Mouse (Mus musculus) gonadal fat pad, adult 2 months (tissue): Measurements from ENCODE around the gene Dync1i1. TPM values are rescaled to one million over a fixed set of nuclear protein-coding genes. Genes with fewer than 3 reads are reported as not detected.

ENCODE experiments used
- DNase-seq: peaks from one replicate; pipeline ENCODE4 v3.0.0-alpha.2; 2012; ENCODE audit warnings: low read depth
- polyA plus RNA-seq: library from polyadenylated mRNA; depleted of rRNA; stranded (reverse); fragments of >200 nt; gene quantifications from 2 replicates; pipeline ENCODE4 v1.2.3, GENCODE M21; 2012

Gene Dync1i1
- polyA plus RNA-seq, 1 experiment, result 2.3 TPM

GRCm38 (mm10) chr6:5855526-5855925 is 130.1 kb downstream of the Dync1i1 start:
- no peak for DNase-seq

GRCm38 (mm10) chr6:5858371-5858770 is 132.9 kb downstream of the Dync1i1 start:
- no peak for DNase-seq

DNA sequence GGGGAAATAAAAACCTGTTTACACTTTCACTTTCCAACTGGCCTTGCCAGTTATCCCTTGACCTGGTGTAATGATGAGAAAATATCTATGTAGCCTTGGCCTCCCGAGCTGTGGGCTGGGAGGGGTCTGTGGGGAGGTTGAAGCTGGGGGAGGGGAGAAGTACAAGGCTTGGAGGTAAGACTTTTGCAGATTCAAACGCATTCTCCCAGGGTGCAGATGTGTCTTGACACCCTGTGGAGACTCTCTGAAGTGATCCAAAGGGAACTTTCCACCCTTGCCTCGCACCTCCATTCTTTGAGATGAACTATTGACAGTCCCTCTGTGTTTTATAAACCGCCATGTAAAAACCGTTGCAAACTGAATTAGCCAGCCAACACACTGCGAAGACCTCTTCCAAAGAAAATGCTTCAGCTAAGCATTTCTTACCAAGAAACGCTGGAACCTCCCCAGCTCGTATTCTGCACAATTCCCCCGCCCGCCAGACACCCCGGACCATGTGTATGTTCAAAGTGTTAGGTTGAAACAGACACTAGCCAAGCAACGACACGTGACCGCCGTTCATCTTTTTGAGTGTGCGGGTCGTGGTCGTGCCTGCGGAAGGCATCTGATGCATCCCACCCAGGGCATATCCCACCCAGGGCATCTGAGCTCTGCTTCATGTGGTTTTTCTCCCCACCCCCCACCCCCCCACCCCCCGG is 133.6 kb downstream of the Dync1i1 start:
- no peak for DNase-seq

DNA sequence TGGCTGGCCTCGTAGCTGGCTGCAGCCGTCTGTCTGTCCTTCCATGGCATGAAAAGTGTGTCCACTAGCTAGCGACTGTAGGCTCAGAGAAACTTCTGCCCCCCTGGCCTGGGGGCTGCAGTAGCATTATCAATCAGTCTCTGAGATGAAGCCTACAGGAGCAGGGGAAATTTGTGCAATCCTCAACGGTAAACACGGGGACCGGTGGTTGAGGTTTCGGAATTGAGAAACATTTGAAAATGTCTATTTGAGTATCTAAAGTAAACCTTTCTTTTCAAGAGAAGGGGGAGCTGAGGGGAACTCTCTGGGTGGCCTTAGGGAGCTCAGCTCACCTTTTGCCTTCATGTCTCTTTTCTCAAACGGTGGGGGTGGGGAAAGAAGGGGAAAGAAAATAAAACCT is 134.2 kb downstream of the Dync1i1 start:
- DNase-seq, result no peak

GRCm38 (mm10) chr6:5866091-5866490 is 140.7 kb downstream of the Dync1i1 start:
- DNase-seq, result no peak

DNA sequence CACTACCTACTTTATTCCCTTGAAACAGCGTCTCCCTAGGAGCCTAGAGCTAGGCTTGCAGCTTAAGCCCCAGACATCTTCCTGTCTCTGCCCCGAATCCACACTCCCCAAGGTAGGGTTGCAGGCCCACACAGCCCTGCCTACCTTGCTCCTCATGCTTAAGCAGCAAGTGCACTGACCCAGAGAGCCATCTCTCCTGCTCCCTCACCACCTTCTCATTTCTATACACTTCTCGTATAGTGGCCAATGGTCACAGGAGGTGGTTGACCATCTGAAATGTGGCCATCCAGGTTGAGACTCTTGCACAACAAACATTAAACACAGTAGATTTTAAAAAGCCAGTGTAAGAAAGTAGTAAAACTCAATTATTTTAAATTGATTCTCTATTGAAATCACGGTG is 141.8 kb downstream of the Dync1i1 start:
- DNase-seq, result no peak

DNA sequence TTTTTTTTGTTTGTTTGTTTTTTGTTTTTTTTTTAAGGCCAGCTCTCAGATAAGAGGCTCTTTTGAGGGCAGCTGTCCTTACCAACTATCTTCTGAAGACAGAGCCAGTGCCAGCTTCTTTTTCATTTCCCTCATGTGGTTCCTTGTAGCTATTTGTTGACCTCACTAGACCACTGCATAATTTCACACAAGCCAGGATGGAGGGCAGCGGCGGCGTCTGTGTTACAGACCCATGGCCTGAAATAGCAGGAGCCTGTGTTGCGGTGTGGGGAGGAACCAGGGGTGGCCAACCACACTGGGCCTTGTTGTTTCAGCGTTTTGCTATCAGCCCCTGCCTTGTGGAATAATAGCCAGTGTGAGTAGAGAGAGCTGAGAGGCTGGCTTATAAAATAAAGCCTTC is 145.6 kb downstream of the Dync1i1 start:
- DNase-seq, result no peak

- DNase-seq, result no peak
Observed at GRCm38 (mm10) chr6:5871581-5872298, 146.3 kb downstream of the Dync1i1 start.

GRCm38 (mm10) chr6:5889341-5889740 is 163.9 kb downstream of the Dync1i1 start:
- DNase-seq, result no peak

- DNase-seq, result no peak
Observed at GRCm38 (mm10) chr6:5911295-5911694, 185.9 kb downstream of the Dync1i1 start.

DNA sequence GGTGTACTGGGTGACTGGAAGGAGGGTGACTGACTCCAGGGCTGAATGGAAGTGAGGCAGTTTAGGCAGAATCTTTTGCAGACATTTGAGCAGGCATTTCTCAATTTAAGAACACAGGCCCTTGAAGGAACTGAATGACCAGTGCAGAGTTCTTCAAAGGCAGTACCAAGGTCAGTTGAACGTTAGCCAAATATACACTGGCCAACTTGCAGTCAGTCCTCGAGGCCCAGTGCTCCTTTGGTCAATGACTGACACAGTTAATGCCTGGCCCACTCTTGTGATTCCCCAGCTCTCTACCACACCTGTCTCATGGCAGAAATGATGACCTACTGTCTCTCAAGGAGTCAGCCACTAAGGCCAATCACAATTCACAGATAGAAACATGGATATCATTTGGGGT is 189.6 kb downstream of the Dync1i1 start:
- no peak for DNase-seq

DNA sequence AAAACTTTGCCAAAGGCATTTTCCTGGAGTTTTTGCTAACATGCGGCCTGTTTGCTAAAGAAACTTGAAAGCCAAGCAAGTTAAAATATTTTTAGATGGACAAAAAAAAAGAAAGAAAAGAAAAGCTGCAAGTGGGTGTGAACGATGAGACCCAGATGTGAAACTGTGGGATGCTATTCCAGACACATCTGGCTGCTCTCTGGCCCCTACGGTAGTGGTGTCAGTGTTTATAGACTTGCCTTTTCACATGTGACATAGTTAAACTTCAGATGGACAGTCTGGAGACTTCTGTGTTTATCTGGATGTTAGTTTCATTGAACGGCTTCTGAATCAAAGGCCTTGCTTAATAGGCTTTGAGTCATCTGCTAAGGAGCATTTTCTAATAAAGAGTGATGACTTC is 195.2 kb downstream of the Dync1i1 start:
- DNase-seq, result no peak

- no peak for DNase-seq
Observed at GRCm38 (mm10) chr6:5922676-5923075, 197.2 kb downstream of the Dync1i1 start.

GRCm38 (mm10) chr6:5923148-5923547 is 197.7 kb downstream of the Dync1i1 start:
- DNase-seq, result no peak

GRCm38 (mm10) chr6:5930140-5930539 is 204.7 kb downstream of the Dync1i1 start:
- no peak for DNase-seq

DNA sequence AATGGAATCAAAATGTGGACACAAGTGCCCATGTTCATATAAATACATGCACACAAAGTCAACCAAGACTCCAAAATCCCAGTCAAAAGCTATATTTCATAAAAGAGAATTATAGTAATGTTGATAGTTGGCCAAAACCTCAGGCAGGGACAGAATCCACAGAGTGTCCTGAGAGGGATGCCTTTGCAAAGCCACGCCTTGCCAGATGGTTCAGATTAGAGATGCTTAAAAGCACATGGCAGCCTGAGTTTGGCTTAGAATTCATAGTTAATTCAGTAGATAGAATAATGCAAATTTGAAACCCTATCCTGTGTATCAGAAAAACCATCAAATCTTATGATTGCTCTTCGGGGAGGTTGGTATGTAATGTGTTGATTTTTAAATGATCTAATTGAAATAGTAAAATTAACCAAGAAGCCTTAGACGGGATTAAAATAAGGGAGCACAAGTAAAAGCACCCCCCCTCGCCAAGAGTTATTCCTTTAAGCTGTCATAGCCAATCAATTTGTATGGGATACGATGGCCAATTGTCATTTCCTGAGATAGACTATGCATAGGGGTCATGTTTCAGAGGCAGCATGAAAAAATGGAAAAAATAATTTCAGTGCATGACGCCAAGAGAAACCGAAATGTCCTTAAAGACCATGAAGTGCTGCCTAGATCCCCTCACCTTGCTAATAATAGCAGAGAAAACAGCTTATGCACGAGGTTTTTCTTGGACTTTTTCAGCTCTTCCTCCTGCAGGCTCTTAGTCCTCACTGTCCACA is 210.3 kb downstream of the Dync1i1 start:
- DNase-seq, result no peak

GRCm38 (mm10) chr6:5949812-5950392 is 224.5 kb downstream of the Dync1i1 start:
- DNase-seq, result no peak

DNA sequence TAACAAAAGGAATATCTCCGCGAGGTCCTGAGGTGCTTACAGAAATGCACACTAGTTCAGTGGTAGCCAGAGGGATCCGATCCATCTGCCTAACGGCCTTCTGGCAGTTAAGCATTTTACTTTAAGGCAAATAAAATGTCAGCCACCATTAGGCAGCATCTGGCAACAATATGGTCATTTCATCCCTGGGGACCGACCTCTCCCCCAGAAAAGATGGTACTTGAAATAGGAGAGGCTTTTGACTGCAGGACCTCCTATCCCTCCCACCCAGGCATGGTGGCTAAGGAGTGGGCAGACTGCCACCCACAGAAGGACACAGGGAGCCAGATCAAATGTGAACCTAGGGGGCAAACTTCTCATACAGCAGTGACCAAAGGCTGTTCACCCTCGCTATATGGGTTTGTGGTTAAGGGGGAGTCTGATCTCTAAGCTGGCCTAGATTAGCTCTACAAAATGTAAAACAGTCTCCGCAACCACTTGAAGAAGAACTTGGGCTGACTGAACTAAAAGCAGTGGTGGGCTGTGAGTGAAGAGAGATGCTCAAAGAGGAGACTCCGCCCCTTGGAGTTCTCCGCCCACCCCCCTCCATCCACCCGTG is 231.0 kb downstream of the Dync1i1 start:
- no peak for DNase-seq

DNA sequence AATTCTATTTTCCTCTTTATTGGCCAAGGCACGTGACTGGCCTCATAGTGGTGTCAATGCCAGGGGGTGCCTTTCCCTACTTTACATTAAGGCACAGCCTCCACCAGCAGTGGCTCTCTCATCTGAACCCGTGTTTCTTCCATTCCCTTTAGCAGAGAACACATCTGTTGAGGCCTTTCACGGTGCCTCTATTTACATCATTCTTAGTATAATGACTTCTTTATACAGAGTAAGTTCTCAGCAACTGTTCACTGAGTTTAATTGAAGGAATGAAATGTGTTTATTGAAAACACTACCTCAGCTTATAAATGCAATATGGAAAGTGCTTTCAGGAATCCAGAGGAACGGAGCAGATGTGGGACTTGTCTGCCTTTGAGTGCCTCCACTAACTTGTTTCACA is 235.3 kb downstream of the Dync1i1 start:
- no peak for DNase-seq

- no peak for DNase-seq
Observed at GRCm38 (mm10) chr6:5961960-5962359, 236.5 kb downstream of the Dync1i1 start.

DNA sequence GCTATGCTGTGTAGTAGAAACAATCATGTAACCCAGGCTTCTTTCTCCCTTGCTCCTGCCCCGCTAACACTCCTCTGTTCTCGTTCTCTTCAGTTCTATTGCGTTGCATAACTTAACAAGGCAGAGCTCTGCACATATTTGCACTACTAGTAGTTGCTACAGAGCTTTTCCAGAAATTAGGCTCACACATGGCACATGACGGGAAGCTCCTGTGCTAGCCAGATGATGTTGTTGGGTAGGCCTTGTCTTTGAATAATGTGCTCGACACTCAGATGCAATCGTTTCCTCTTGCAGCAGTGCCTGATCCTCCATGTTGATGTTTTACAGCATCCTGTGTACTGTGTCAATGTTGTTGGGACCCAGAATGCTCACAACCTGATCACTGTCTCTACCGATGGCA is 240.9 kb downstream of the Dync1i1 start:
- no peak for DNase-seq
